9 mouse cellular contexts compared by ENCODE assay signal in genomic region chr11:117888853-117889822, GRCm38 (mm10). TPM values are rescaled to one million over a fixed set of nuclear protein-coding genes. Genes with fewer than 3 reads are reported as not detected.
DNase-seq lines count a peak whose midpoint lies in the region; ATAC-seq and TF ChIP-seq lines count a peak whose summit lies in the region.
"Had no signal": no experiment of that assay in that cellular context is flagged by ENCODE, and none has a peak within 500 bp of the region (broad histone marks: within the 10 kb centered on the region; RNA-seq: fewer than 3 reads in every experiment).

No protein-coding gene starts in this region.

- H3K9me3 ChIP-seq in liver, embryonic 14.5 days (ENCODE audit: control insufficient read depth, low read length): no peaks in the 10 kb centered on the region

- no peak for TF ChIP-seq POLR2A in small intestine, adult 2 months (IDR thresholded peaks at IDR 0.05; ENCODE audit: low read depth, low read length)

- intact Hi-C loops in gastrocnemius, adult 2 months (cut with DNase I): no loop called here
- intact Hi-C loops in gastrocnemius, postnatal 14 days (cut with DNase I; ENCODE audit: low total_unique reads): no loop called here

- no peak overlapping the region for H3K9ac ChIP-seq in liver, embryonic 14.5 days (replicated peaks)

- H3K27ac ChIP-seq in gastrocnemius, adult 2 months: no peak overlapping the region; the same call in 1 of the 2 replicates
- H3K27ac ChIP-seq in liver, embryonic 14.5 days: no peak overlapping the region
- no peak overlapping the region for H3K27ac ChIP-seq in small intestine, adult 2 months (ENCODE audit: insufficient read depth, low read depth, low read length)

- no peaks in the 10 kb centered on the region for H3K36me3 ChIP-seq in liver, embryonic 14.5 days (replicated peaks; ENCODE audit: control insufficient read depth, insufficient read depth, low read depth)
- H3K36me3 ChIP-seq in small intestine, adult 2 months (ENCODE audit: control insufficient read depth, insufficient read depth, low read length): no peaks in the 10 kb centered on the region

- no peak for TF ChIP-seq EP300 in liver, embryonic 14.5 days (IDR thresholded peaks at IDR 0.05; ENCODE audit: low read depth)

- ATAC-seq in liver, embryonic 14.5 days (ENCODE audit: insufficient read depth): no peak

- H3K4me3 ChIP-seq in gastrocnemius, adult 2 months: peak overlapping the region; percentile 28; the same call in 1 of the 2 replicates
- H3K4me3 ChIP-seq in liver, embryonic 14.5 days (ENCODE audit: insufficient read depth in 1 of 2, low read depth in 2 of 2, low read length in 2 of 2): no peak overlapping the region
- H3K4me3 ChIP-seq in small intestine, adult 2 months (ENCODE audit: low read depth, low read length): peak overlapping the region; percentile 18; the same call in 1 of the 2 replicates
- H3K4me3 ChIP-seq: erythroblast, embryonic 14.5 days had no signal

- TF ChIP-seq CTCF in gastrocnemius, adult 2 months (IDR thresholded peaks at IDR 0.05): no peak
- no peak for TF ChIP-seq CTCF in liver, embryonic 14.5 days (IDR thresholded peaks at IDR 0.05; ENCODE audit: low read depth)
- no peak for TF ChIP-seq CTCF in small intestine, adult 2 months (IDR thresholded peaks at IDR 0.05; ENCODE audit: extremely low read depth, insufficient read length, insufficient replicate concordance, low read depth, low read length)

- 39% methylated on average over 33 of the region's 33 CpGs for WGBS in liver, embryonic 14.5 days (ENCODE audit: insufficient replicate concordance)
- WGBS in small intestine, adult 2 months: 28% methylated on average over 32 of the region's 33 CpGs

- no peaks in the 10 kb centered on the region for H3K27me3 ChIP-seq in liver, embryonic 14.5 days (ENCODE audit: control insufficient read depth, insufficient read depth, low read length)
- H3K27me3 ChIP-seq in small intestine, adult 2 months (ENCODE audit: control insufficient read depth, insufficient read depth, low read length): peaks cover 3% of the 10 kb centered on the region; the same call in 1 of the 2 replicates

- H3K4me2 ChIP-seq in liver, embryonic 14.5 days (ENCODE audit: low read depth): peak overlapping the region; percentile 17

- peaks cover 0 to 3% of the 10 kb centered on the region in 2 experiments; a peak in 2 of 4 replicates for H3K4me1 ChIP-seq in liver, embryonic 14.5 days (replicated peaks; ENCODE audit: control insufficient read depth in 2 of 2, insufficient read depth in 2 of 2, low read length in 1 of 2)
- H3K4me1 ChIP-seq in small intestine, adult 2 months (ENCODE audit: control insufficient read depth, insufficient read depth, insufficient read length, low read length): peaks cover 23% of the 10 kb centered on the region

- DNase-seq in gastrocnemius, adult 2 months: no peak
- no peak for DNase-seq in gastrocnemius, postnatal 14 days
- peak; percentile 73 for DNase-seq in testis, postnatal 10 days (ENCODE audit: low spot score)
- no peak for DNase-seq in testis, postnatal 14 days (ENCODE audit: low spot score)
- DNase-seq in liver, embryonic 14.5 days (ENCODE audit: low read depth in 3 of 3, low spot score in 3 of 3): no peak
- DNase-seq in adrenal gland, postnatal 14 days: no peak
- no peak for DNase-seq in cerebellum, postnatal 14 days

RNA-seq across cellular contexts. Expression of gene Tha1, which starts 15.9 kb away (rescaled TPM):
- total RNA-seq in gastrocnemius, adult 2 months (2021): 1 to 10 TPM; 3.8 to 5.2 TPM
- total RNA-seq in gastrocnemius, postnatal 14 days (2021): 1 to 10 TPM; 5.8 to 7.5 TPM
- polyA plus RNA-seq in liver, embryonic 14.5 days (2012; rRNA removed): 1.4 TPM in 2 replicates
- polyA plus RNA-seq in liver, embryonic 14.5 days (2014; fragmentation: Nextera tagmentation; extraction: Ambion mirVana): 0.83 and 1.6 TPM in 2 replicates
- polyA plus RNA-seq in small intestine, adult 2 months (2012; rRNA removed): 25.8 and 27.7 TPM in 2 replicates
- 11.5 and 12.3 TPM in 2 replicates for total RNA-seq in adrenal gland, postnatal 14 days (2021)

RNA-seq across cellular contexts. Expression of gene Tmem235, which starts 28.6 kb away (rescaled TPM):
- total RNA-seq in gastrocnemius, adult 2 months (2021): not detected
- not detected for total RNA-seq in gastrocnemius, postnatal 14 days (2021)
- 0.02 TPM in 1 of 2 replicates, not detected in the other for polyA plus RNA-seq in liver, embryonic 14.5 days (2012; rRNA removed)
- polyA plus RNA-seq in liver, embryonic 14.5 days (2014; fragmentation: Nextera tagmentation; extraction: Ambion mirVana): not detected in 2 replicates
- polyA plus RNA-seq in small intestine, adult 2 months (2012; rRNA removed): 0.11 TPM in 1 of 2 replicates, not detected in the other
- total RNA-seq in adrenal gland, postnatal 14 days (2021): not detected in 2 replicates
- polyA plus RNA-seq: erythroblast, embryonic 14.5 days had no signal

RNA-seq across cellular contexts. Expression of gene Birc5, which starts 40.1 kb away (rescaled TPM):
- total RNA-seq in gastrocnemius, adult 2 months (2021): not detected
- 1 to 10 TPM; 4.2 TPM for total RNA-seq in gastrocnemius, postnatal 14 days (2021)
- polyA plus RNA-seq in liver, embryonic 14.5 days (2012; rRNA removed): 123 and 181 TPM in 2 replicates
- polyA plus RNA-seq in liver, embryonic 14.5 days (2014; fragmentation: Nextera tagmentation; extraction: Ambion mirVana): 371 and 373 TPM in 2 replicates
- 4.3 and 9.5 TPM in 2 replicates for polyA plus RNA-seq in small intestine, adult 2 months (2012; rRNA removed)
- 17.8 and 22.6 TPM in 2 replicates for total RNA-seq in adrenal gland, postnatal 14 days (2021)

Comparison
In these comparisons a context has a peak if more than half of its experiments do, and no peak if none do; other contexts are left out.
1. RNA of gene Birc5, which starts 40.1 kb away (total RNA-seq): 17.8 to 22.6 TPM in adrenal gland, postnatal 14 days and 4.2 TPM in gastrocnemius, postnatal 14 days; not detected in gastrocnemius, adult 2 months; every median in the first group is over 4 times any median in the second.
2. H3K4me3 ChIP-seq: peak in gastrocnemius, adult 2 months (single experiment) and small intestine, adult 2 months (single experiment); none in liver, embryonic 14.5 days (0 of 2).